Mouse (Mus musculus) liver, embryonic 11.5 days (tissue): ENCODE results near the gene Nog. TPM values are rescaled to one million over a fixed set of nuclear protein-coding genes. Genes with fewer than 3 reads are reported as not detected.

ENCODE experiments used
- ATAC-seq: fragments of 200-750 bp; cut with Nextera tagmentation; replicated peaks from 2 replicates; pipeline ENCODE4 v1.8.0; 2017; ENCODE audit warnings: moderate number of reproducible peaks, mild to moderate bottlenecking, moderate TSS enrichment, moderate library complexity; ENCODE audit not compliant: low FRiP score
- DNase-seq: peaks from one replicate; pipeline ENCODE4 v3.0.0-alpha.2; 2017; ENCODE audit warnings: low spot score
- H3K27ac ChIP-seq: fragments of 300-500 bp; sonication (generic); 2 replicates; pipeline ENCODE4 v1.5.1; 2014; ENCODE audit warnings: mild to moderate bottlenecking, low read depth, low read length, control low read depth
- H3K27me3 ChIP-seq: fragments of 300-500 bp; sonication (generic); replicated peaks from 2 replicates; pipeline ENCODE4 v1.6.1; 2014; ENCODE audit warnings: low read length, mixed read lengths; ENCODE audit not compliant: control insufficient read depth, insufficient read depth
- H3K36me3 ChIP-seq: fragments of 300-500 bp; sonication (generic); 2 replicates; pipeline ENCODE4 v1.6.1; 2014; ENCODE audit warnings: mild to moderate bottlenecking, low read length, moderate library complexity, mixed read lengths; ENCODE audit not compliant: control insufficient read depth, insufficient read depth
- H3K4me1 ChIP-seq: fragments of 300-500 bp; sonication (generic); replicated peaks from 2 replicates; pipeline ENCODE4 v1.6.1; 2014; ENCODE audit warnings: low read length, mixed read lengths; ENCODE audit not compliant: control insufficient read depth, insufficient read depth
- H3K4me2 ChIP-seq: fragments of 300-500 bp; sonication (generic); 2 replicates; pipeline ENCODE4 v1.6.1; 2014; ENCODE audit warnings: mild to moderate bottlenecking, control low read depth, moderate library complexity
- H3K4me3 ChIP-seq: fragments of 300-500 bp; sonication (generic); 2 replicates; pipeline ENCODE4 v1.5.1; 2014; ENCODE audit warnings: low read depth, low read length, control low read depth
- H3K9ac ChIP-seq: fragments of 300-500 bp; sonication (generic); 2 replicates; pipeline ENCODE4 v1.6.1; 2014; ENCODE audit warnings: low read depth, low read length, control low read depth
- H3K9me3 ChIP-seq: fragments of 300-500 bp; sonication (generic); 2 replicates; pipeline ENCODE4 v1.6.1; 2016; ENCODE audit warnings: low read length, inconsistent platforms, mixed read lengths; ENCODE audit not compliant: control insufficient read depth
- WGBS: fragments of 180-500 bp; shearing (Covaris S2); extraction: QIAGEN DNeasy Blood & Tissue Kit; methylation state at CpG from one replicate; pipeline ENCODE4 v1.1.7; 2014; 5-methylcytosine and 5-hydroxymethylcytosine counted together
- polyA plus RNA-seq: library from polyadenylated mRNA; unstranded; fragments of >200 nt; fragmentation: Nextera tagmentation; extraction: Ambion mirVana; gene quantifications from 2 replicates; pipeline ENCODE4 v1.2.1, GENCODE M21; 2014

Gene Nog
- polyA plus RNA-seq, 1 experiment from 2014 or later = 0.36 TPM

DNA sequence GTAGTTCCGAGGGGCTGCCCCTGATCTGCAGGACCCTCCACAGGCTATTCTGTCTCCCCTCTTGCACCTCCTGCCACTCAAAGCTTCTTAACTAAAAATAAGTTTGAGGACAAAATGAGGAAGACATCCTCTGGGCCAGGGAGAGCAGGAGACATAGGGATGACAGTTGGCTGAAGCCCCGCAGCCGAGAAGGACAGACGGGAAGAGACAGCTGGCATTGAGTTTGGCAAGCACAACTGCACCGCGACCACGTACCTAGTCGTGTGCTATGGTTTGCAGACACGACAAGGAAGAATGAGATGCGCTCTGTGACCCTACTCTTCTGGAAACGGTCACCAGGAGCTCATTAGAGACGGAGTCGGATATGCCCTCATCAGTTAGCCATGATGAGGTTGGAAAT, 48.2 kb downstream of the Nog start:
- no peaks in the 10 kb centered on the region for H3K36me3 ChIP-seq
- 84% methylated on average over 13 of the region's 13 CpGs for WGBS
- ATAC-seq = no peak
- H3K4me3 ChIP-seq = no peak overlapping the region
- H3K27me3 ChIP-seq = no peaks in the 10 kb centered on the region
- H3K4me2 ChIP-seq = no peak overlapping the region
- H3K4me1 ChIP-seq = no peaks in the 10 kb centered on the region
- no peak overlapping the region for H3K27ac ChIP-seq
- no peak overlapping the region for H3K9ac ChIP-seq
- DNase-seq = no peak
- H3K9me3 ChIP-seq = no peaks in the 10 kb centered on the region

Other genes with a start within 250 kb of the Nog start
- gene Dgke, start 235.5 kb downstream of the Nog start, polyA plus RNA-seq = 1.8 and 1.9 TPM in 2 replicates
- gene Gm525, start 228.5 kb downstream of the Nog start, polyA plus RNA-seq = not detected in 2 replicates